14 mouse cellular contexts compared by ENCODE assay signal in genomic region chr9:55136576-55136975, GRCm38 (mm10). TPM values are rescaled to one million over a fixed set of nuclear protein-coding genes. Genes with fewer than 3 reads are reported as not detected.
DNase-seq lines count a peak whose midpoint lies in the region; ATAC-seq and TF ChIP-seq lines count a peak whose summit lies in the region.
"Had no signal": no experiment of that assay in that cellular context is flagged by ENCODE, and none has a peak within 500 bp of the region (broad histone marks: within the 10 kb centered on the region; RNA-seq: fewer than 3 reads in every experiment).

No protein-coding gene starts in this region.

- no peak overlapping the region for H3K27ac ChIP-seq in intestine, embryonic 15.5 days
- H3K27ac ChIP-seq in intestine, postnatal 0 days (ENCODE audit: low read depth, low read length) = no peak overlapping the region
- 0 out of 2 replicates have a peak overlapping the region, but pooled peaks have one; percentile 9 for H3K27ac ChIP-seq in ES-Bruce4 (ENCODE audit: insufficient read depth, low read length)
- peak overlapping the region; percentile 88 for H3K27ac ChIP-seq in brown adipose tissue, adult 24 weeks (replicated peaks; ENCODE audit: low read depth, low read length)
- no peak overlapping the region for H3K27ac ChIP-seq in lung, embryonic 16.5 days (ENCODE audit: low read length)
- H3K27ac ChIP-seq in forebrain, embryonic 14.5 days (ENCODE audit: low read depth, low read length) = no peak overlapping the region
- H3K27ac ChIP-seq: embryonic facial prominence, embryonic 12.5 days; gastrocnemius, adult 2 months; hindbrain, embryonic 15.5 days; stomach, embryonic 15.5 days had no signal

- DNase-seq in thymus, adult 18-20 months = no peak
- no peak for DNase-seq in forebrain, embryonic 14.5 days (ENCODE audit: low spot score)
- DNase-seq: cerebellum, adult 8-10 months; gastrocnemius, adult 2 months; kidney, postnatal 25 days; lung, embryonic 14.5 days had no signal

- no peak for TF ChIP-seq POLR2A in ES-Bruce4 (IDR thresholded peaks at IDR 0.05; ENCODE audit: insufficient read depth, low read length)

- ATAC-seq in intestine, embryonic 15.5 days = peak; percentile 53
- ATAC-seq in intestine, postnatal 0 days = no peak
- ATAC-seq in lung, embryonic 16.5 days (ENCODE audit: low read depth) = peak; percentile 36; the same call in 1 of the 2 replicates
- ATAC-seq in forebrain, embryonic 14.5 days = no peak

- 18% methylated on average over 5 of the region's 5 CpGs for WGBS in intestine, embryonic 15.5 days
- 18% methylated on average over 5 of the region's 5 CpGs for WGBS in intestine, postnatal 0 days
- WGBS in lung, embryonic 16.5 days = 26% methylated on average over 5 of the region's 5 CpGs
- WGBS in forebrain, embryonic 14.5 days = 59% methylated on average over 5 of the region's 5 CpGs

- H3K27me3 ChIP-seq in intestine, embryonic 15.5 days (replicated peaks) = no peaks in the 10 kb centered on the region
- no peaks in the 10 kb centered on the region for H3K27me3 ChIP-seq in intestine, postnatal 0 days (replicated peaks; ENCODE audit: control insufficient read depth, insufficient read depth, low read length)
- no peaks in the 10 kb centered on the region for H3K27me3 ChIP-seq in ES-Bruce4 (ENCODE audit: control insufficient read depth, insufficient read depth, low read length, poor library complexity, severe bottlenecking)
- no peaks in the 10 kb centered on the region for H3K27me3 ChIP-seq in lung, embryonic 16.5 days (ENCODE audit: control insufficient read depth, insufficient read depth, low read depth, low read length)
- no peaks in the 10 kb centered on the region for H3K27me3 ChIP-seq in forebrain, embryonic 14.5 days (replicated peaks; ENCODE audit: control insufficient read depth, insufficient read depth, low read length)
- H3K27me3 ChIP-seq: embryonic facial prominence, embryonic 12.5 days; hindbrain, embryonic 15.5 days; stomach, embryonic 15.5 days had no signal

- no peaks in the 10 kb centered on the region for H3K4me1 ChIP-seq in intestine, embryonic 15.5 days (replicated peaks)
- no peaks in the 10 kb centered on the region for H3K4me1 ChIP-seq in intestine, postnatal 0 days (replicated peaks; ENCODE audit: control insufficient read depth, insufficient read depth, low read length)
- H3K4me1 ChIP-seq in ES-Bruce4 (ENCODE audit: control insufficient read depth, insufficient read depth, low read length) = peaks cover 5% of the 10 kb centered on the region
- peaks cover 5% of the 10 kb centered on the region; the same call in 1 of the 2 replicates for H3K4me1 ChIP-seq in brown adipose tissue, adult 24 weeks (ENCODE audit: control insufficient read depth, insufficient read depth, insufficient read length, low read length)
- H3K4me1 ChIP-seq in lung, embryonic 16.5 days (replicated peaks; ENCODE audit: control insufficient read depth, insufficient read depth, low read length) = no peaks in the 10 kb centered on the region
- H3K4me1 ChIP-seq in forebrain, embryonic 14.5 days (ENCODE audit: control insufficient read depth, insufficient read depth, low read length) = no peaks in the 10 kb centered on the region
- H3K4me1 ChIP-seq: embryonic facial prominence, embryonic 12.5 days; hindbrain, embryonic 15.5 days had no signal

- TF ChIP-seq CTCF in intestine, postnatal 0 days (IDR thresholded peaks at IDR 0.05; ENCODE audit: low read depth) = no peak
- no peak for TF ChIP-seq CTCF in ES-Bruce4 (IDR thresholded peaks at IDR 0.05; ENCODE audit: low read depth, low read length)

- H3K9ac ChIP-seq in intestine, embryonic 15.5 days = no peak overlapping the region
- no peak overlapping the region for H3K9ac ChIP-seq in intestine, postnatal 0 days (ENCODE audit: low read depth, low read length)
- H3K9ac ChIP-seq in ES-Bruce4 (ENCODE audit: low read depth, poor library complexity, severe bottlenecking) = no peak overlapping the region; the same call in 1 of the 2 replicates
- H3K9ac ChIP-seq in lung, embryonic 16.5 days (ENCODE audit: low read length) = no peak overlapping the region
- H3K9ac ChIP-seq in forebrain, embryonic 14.5 days (ENCODE audit: low read length) = no peak overlapping the region
- H3K9ac ChIP-seq: embryonic facial prominence, embryonic 12.5 days; hindbrain, embryonic 15.5 days; lung, embryonic 14.5 days; stomach, embryonic 15.5 days had no signal

- peak overlapping the region; percentile 14; the same call in 1 of the 2 replicates for H3K4me2 ChIP-seq in intestine, embryonic 15.5 days (replicated peaks)
- H3K4me2 ChIP-seq in intestine, postnatal 0 days (replicated peaks; ENCODE audit: low read depth) = no peak overlapping the region
- no peak overlapping the region for H3K4me2 ChIP-seq in lung, embryonic 16.5 days (ENCODE audit: low read depth, low read length)
- H3K4me2 ChIP-seq in forebrain, embryonic 14.5 days (ENCODE audit: low read length) = no peak overlapping the region
- H3K4me2 ChIP-seq: embryonic facial prominence, embryonic 12.5 days; hindbrain, embryonic 15.5 days; lung, embryonic 14.5 days; stomach, embryonic 15.5 days had no signal

- 0 out of 2 replicates have a peak, but pooled peaks have one; percentile 12 for TF ChIP-seq EP300 in ES-Bruce4 (IDR thresholded peaks at IDR 0.05; ENCODE audit: insufficient read depth, low read depth, low read length)

- no peaks in the 10 kb centered on the region for H3K36me3 ChIP-seq in intestine, embryonic 15.5 days
- no peaks in the 10 kb centered on the region for H3K36me3 ChIP-seq in intestine, postnatal 0 days (ENCODE audit: control insufficient read depth, insufficient read depth)
- no peaks in the 10 kb centered on the region for H3K36me3 ChIP-seq in ES-Bruce4 (ENCODE audit: control insufficient read depth, insufficient read depth, low read length, poor library complexity, severe bottlenecking)
- no peaks in the 10 kb centered on the region for H3K36me3 ChIP-seq in lung, embryonic 16.5 days (ENCODE audit: control insufficient read depth, insufficient read depth, low read length)
- H3K36me3 ChIP-seq in forebrain, embryonic 14.5 days (ENCODE audit: control insufficient read depth, insufficient read depth, low read length) = no peaks in the 10 kb centered on the region
- H3K36me3 ChIP-seq: embryonic facial prominence, embryonic 12.5 days; hindbrain, embryonic 15.5 days; stomach, embryonic 15.5 days had no signal

- no peak overlapping the region for H3K4me3 ChIP-seq in intestine, embryonic 15.5 days (replicated peaks)
- H3K4me3 ChIP-seq in intestine, postnatal 0 days (ENCODE audit: low read depth, low read length) = no peak overlapping the region
- H3K4me3 ChIP-seq in ES-Bruce4 (ENCODE audit: low read depth, low read length) = no peak overlapping the region
- H3K4me3 ChIP-seq in brown adipose tissue, adult 24 weeks (ENCODE audit: insufficient read depth, low read depth, low read length) = no peak overlapping the region
- H3K4me3 ChIP-seq in lung, embryonic 16.5 days (ENCODE audit: low read length) = no peak overlapping the region
- H3K4me3 ChIP-seq in forebrain, embryonic 14.5 days (ENCODE audit: low read depth, low read length) = no peak overlapping the region
- H3K4me3 ChIP-seq: embryonic facial prominence, embryonic 12.5 days; gastrocnemius, adult 2 months; hindbrain, embryonic 15.5 days; stomach, embryonic 15.5 days had no signal

- no peaks in the 10 kb centered on the region for H3K9me3 ChIP-seq in intestine, embryonic 15.5 days
- no peaks in the 10 kb centered on the region for H3K9me3 ChIP-seq in intestine, postnatal 0 days (ENCODE audit: control insufficient read depth)
- no peaks in the 10 kb centered on the region for H3K9me3 ChIP-seq in ES-Bruce4 (replicated peaks; ENCODE audit: control insufficient read depth, insufficient read depth, low read length, poor library complexity, severe bottlenecking)
- H3K9me3 ChIP-seq in lung, embryonic 16.5 days (ENCODE audit: control insufficient read depth, low read length) = no peaks in the 10 kb centered on the region
- H3K9me3 ChIP-seq in forebrain, embryonic 14.5 days (replicated peaks; ENCODE audit: control insufficient read depth, low read length) = no peaks in the 10 kb centered on the region
- H3K9me3 ChIP-seq: embryonic facial prominence, embryonic 12.5 days; hindbrain, embryonic 15.5 days; stomach, embryonic 15.5 days had no signal

RNA-seq across cellular contexts. Expression of gene Ube2q2, which starts 12.1 kb away (rescaled TPM):
- 29.7 and 30.6 TPM in 2 replicates for polyA plus RNA-seq in intestine, embryonic 15.5 days (2015; fragmentation: Nextera tagmentation; extraction: Ambion mirVana)
- polyA plus RNA-seq in intestine, postnatal 0 days (2015; fragmentation: Nextera tagmentation; extraction: Ambion mirVana) = 17.0 TPM in 2 replicates
- 59.6 and 72.4 TPM in 2 replicates for polyA plus RNA-seq in ES-Bruce4 (2011; ENCODE audit: insufficient read depth, insufficient read length, low read depth, missing spikeins)
- 43.9 and 50.8 TPM in 2 replicates for polyA plus RNA-seq in brown adipose tissue, adult 24 weeks (2012; ENCODE audit: insufficient read depth, insufficient read length, missing spikeins)
- polyA plus RNA-seq in lung, embryonic 16.5 days (2015; fragmentation: Nextera tagmentation; extraction: Ambion mirVana) = 15.3 and 18.6 TPM in 2 replicates
- 24.3 and 32.0 TPM in 2 replicates for polyA plus RNA-seq in forebrain, embryonic 14.5 days (2014; fragmentation: Nextera tagmentation; extraction: Ambion mirVana)

Comparison
In these comparisons a context has a peak if more than half of its experiments do, and no peak if none do; other contexts are left out.
1. ATAC-seq: peak in intestine, embryonic 15.5 days (single experiment) and lung, embryonic 16.5 days (single experiment); none in intestine, postnatal 0 days (single experiment) and forebrain, embryonic 14.5 days (single experiment).
2. H3K27ac ChIP-seq: peak in ES-Bruce4 (single experiment) and brown adipose tissue, adult 24 weeks (single experiment); none in intestine, embryonic 15.5 days (single experiment), intestine, postnatal 0 days (single experiment), lung, embryonic 16.5 days (single experiment) and forebrain, embryonic 14.5 days (single experiment).